Mouse (Mus musculus) cortical plate, adult 2 months (tissue): ENCODE measurements around the gene Fshr.

Source experiments
- CTCF ChIP-seq: fragments of 200-500 bp; IDR thresholded peaks from 2 replicates; pipeline ENCODE4 v1.5.1; 2011; ENCODE audit warnings: mild to moderate bottlenecking, control low read depth, low read length; ENCODE audit not compliant: insufficient read depth; ENCODE audit errors: extremely low read depth
- POLR2A ChIP-seq: fragments of 200-500 bp; IDR thresholded peaks from 2 replicates; pipeline ENCODE4 v1.6.1; 2011; ENCODE audit warnings: mild to moderate bottlenecking, low read length, control low read depth; ENCODE audit not compliant: insufficient read depth; ENCODE audit errors: extremely low read depth

DNA sequence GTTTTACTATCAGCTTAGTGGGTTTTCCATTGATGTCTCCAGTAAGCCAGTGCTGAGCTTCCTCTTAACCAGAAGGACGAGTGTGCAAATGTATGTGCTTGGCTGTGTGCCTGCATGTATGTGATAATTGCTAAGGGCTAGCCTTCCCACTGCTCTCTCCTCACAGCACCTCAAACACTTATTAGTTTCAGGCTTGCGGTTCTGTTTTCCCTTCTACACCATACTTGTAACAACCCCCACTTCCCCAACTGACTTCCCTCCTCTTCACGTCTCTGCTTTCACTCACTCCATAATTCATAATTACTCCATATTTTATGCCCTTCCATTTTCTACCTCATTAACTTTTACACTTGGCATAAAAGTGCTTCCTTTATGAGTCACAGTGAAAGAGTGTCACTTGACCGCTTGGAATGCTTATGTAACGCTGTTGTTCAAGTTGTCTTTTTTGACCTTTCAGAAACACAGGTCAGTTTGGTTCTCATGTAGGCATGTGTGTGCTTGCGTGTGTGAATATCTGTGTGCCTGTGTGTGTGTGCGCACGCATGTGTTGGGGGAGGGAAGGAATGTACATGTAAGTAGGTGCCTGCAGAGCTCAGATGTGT is 138.0 kb downstream of the Fshr start:
- TF ChIP-seq POLR2A (no peak), CTCF (no peak)
